Mouse (Mus musculus) neural tube, embryonic 15.5 days (tissue): ENCODE results near the gene Usp7. TPM values are rescaled to one million over a fixed set of nuclear protein-coding genes. Genes with fewer than 3 reads are reported as not detected.
"Not testable (repeated sequence)": the region's sequence is repeated elsewhere in the genome, so short reads cannot be mapped to it uniquely, and the experiment has no call there.

Source experiments
- ATAC-seq: fragments of 200-750 bp; cut with Nextera tagmentation; 2 replicates; pipeline ENCODE4 v1.8.0; 2017; ENCODE audit warnings: mild to moderate bottlenecking, moderate TSS enrichment, moderate library complexity; ENCODE audit not compliant: low FRiP score
- H3K27ac ChIP-seq: fragments of 300-500 bp; sonication (generic); replicated peaks from 2 replicates; pipeline ENCODE4 v1.5.1; 2015; ENCODE audit warnings: mild to moderate bottlenecking, inconsistent platforms
- H3K27me3 ChIP-seq: fragments of 300-500 bp; sonication (generic); replicated peaks from 2 replicates; pipeline ENCODE4 v1.6.1; 2015; ENCODE audit warnings: inconsistent platforms
- H3K36me3 ChIP-seq: fragments of 300-500 bp; sonication (generic); 2 replicates; pipeline ENCODE4 v1.6.1; 2015; ENCODE audit warnings: inconsistent platforms
- H3K4me1 ChIP-seq: fragments of 300-500 bp; sonication (generic); 2 replicates; pipeline ENCODE4 v1.6.1; 2015; ENCODE audit warnings: inconsistent platforms
- H3K4me2 ChIP-seq: fragments of 300-500 bp; sonication (generic); 2 replicates; pipeline ENCODE4 v1.6.1; 2015; ENCODE audit warnings: inconsistent platforms, mild to moderate bottlenecking, moderate library complexity
- H3K4me3 ChIP-seq: fragments of 300-500 bp; sonication (generic); replicated peaks from 2 replicates; pipeline ENCODE4 v1.5.1; 2015; ENCODE audit warnings: mild to moderate bottlenecking, inconsistent platforms
- H3K9ac ChIP-seq: fragments of 300-500 bp; sonication (generic); replicated peaks from 2 replicates; pipeline ENCODE4 v1.6.1; 2015; ENCODE audit warnings: mild to moderate bottlenecking, inconsistent platforms
- H3K9me3 ChIP-seq: fragments of 300-500 bp; sonication (generic); replicated peaks from 2 replicates; pipeline ENCODE4 v1.6.1; 2016; ENCODE audit warnings: inconsistent platforms
- WGBS: fragments of 180-500 bp; shearing (Covaris S2); methylation state at CpG from one replicate; pipeline ENCODE4 v1.1.7; 2015; ENCODE audit warnings: mixed read lengths; 5-methylcytosine and 5-hydroxymethylcytosine counted together
- polyA plus RNA-seq: library from polyadenylated mRNA; unstranded; fragments of >200 nt; fragmentation: Nextera tagmentation; extraction: Ambion mirVana; gene quantifications from 2 replicates; pipeline ENCODE4 v1.2.1, GENCODE M21; 2015

Gene Usp7
- polyA plus RNA-seq, 1 experiment from 2014 or later, result 27.8 TPM

GRCm38 (mm10) chr16:8780187-8780586, 11.9 kb downstream of the Usp7 start:
- no peaks in the 10 kb centered on the region for H3K4me1 ChIP-seq
- no peak overlapping the region for H3K9ac ChIP-seq
- no peaks in the 10 kb centered on the region for H3K27me3 ChIP-seq
- no peak overlapping the region for H3K27ac ChIP-seq
- H3K9me3 ChIP-seq, result no peaks in the 10 kb centered on the region
- H3K4me2 ChIP-seq, result no peak overlapping the region
- H3K36me3 ChIP-seq, result no peaks in the 10 kb centered on the region
- no peak overlapping the region for H3K4me3 ChIP-seq
- ATAC-seq, result no peak
- 81% methylated on average over 3 of the region's 3 CpGs for WGBS

- no peak overlapping the region for H3K27ac ChIP-seq
- H3K27me3 ChIP-seq, result no peaks in the 10 kb centered on the region
- no peak overlapping the region for H3K4me3 ChIP-seq
- H3K9me3 ChIP-seq, result no peaks in the 10 kb centered on the region
- ATAC-seq, result no peak
- H3K4me1 ChIP-seq, result no peaks in the 10 kb centered on the region
- no peak overlapping the region for H3K9ac ChIP-seq
- no peak overlapping the region for H3K4me2 ChIP-seq
- no peaks in the 10 kb centered on the region for H3K36me3 ChIP-seq
Measured at GRCm38 (mm10) chr16:8778697-8779096, 13.4 kb downstream of the Usp7 start.

DNA sequence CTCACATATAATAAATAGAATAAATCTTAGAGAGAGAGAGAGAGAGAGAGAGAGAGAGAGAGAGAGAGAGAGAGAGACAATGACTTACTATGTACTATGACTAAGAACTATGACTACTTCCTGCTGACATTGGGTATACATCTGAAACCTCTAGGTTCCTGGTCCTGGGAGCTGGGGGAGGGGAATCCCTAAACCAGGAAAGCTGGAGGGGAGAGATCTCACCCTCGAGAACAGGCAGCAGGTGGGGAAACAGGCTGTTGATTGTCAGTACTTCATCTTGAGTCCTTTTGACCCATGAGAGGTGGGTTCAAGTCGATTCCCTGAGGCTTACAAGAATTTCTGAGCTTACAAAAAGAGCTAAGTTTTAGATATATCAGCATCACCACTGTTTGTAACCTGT, 14.9 kb downstream of the Usp7 start:
- H3K36me3 ChIP-seq, result no peaks in the 10 kb centered on the region
- H3K9ac ChIP-seq, result no peak overlapping the region
- no peak overlapping the region for H3K4me3 ChIP-seq
- no peaks in the 10 kb centered on the region for H3K27me3 ChIP-seq
- H3K4me1 ChIP-seq, result no peaks in the 10 kb centered on the region
- H3K9me3 ChIP-seq, result no peaks in the 10 kb centered on the region
- 78% methylated on average over 2 of the region's 2 CpGs for WGBS
- H3K4me2 ChIP-seq, result no peak overlapping the region
- no peak overlapping the region for H3K27ac ChIP-seq
- no peak for ATAC-seq

- Histone ChIP-seq H3K4me1 (no peaks in the 10 kb centered on the region), H3K4me2 (no peak overlapping the region), H3K27ac (no peak overlapping the region), H3K9me3 (no peaks in the 10 kb centered on the region), H3K27me3 (no peaks in the 10 kb centered on the region), H3K4me3 (no peak overlapping the region), H3K9ac (no peak overlapping the region), H3K36me3 (no peaks in the 10 kb centered on the region)
- no peak for ATAC-seq
- WGBS, result 87% methylated on average over 11 of the region's 11 CpGs
Measured at GRCm38 (mm10) chr16:8776634-8777033, 15.5 kb downstream of the Usp7 start.

GRCm38 (mm10) chr16:8771086-8771485, 21.0 kb downstream of the Usp7 start:
- Histone ChIP-seq H3K4me1 (no peaks in the 10 kb centered on the region), H3K27ac (no peak overlapping the region), H3K4me2 (no peak overlapping the region), H3K36me3 (no peaks in the 10 kb centered on the region), H3K9ac (no peak overlapping the region), H3K9me3 (no peaks in the 10 kb centered on the region), H3K4me3 (no peak overlapping the region), H3K27me3 (no peaks in the 10 kb centered on the region)
- WGBS, result 63% methylated on average over 4 of the region's 4 CpGs
- ATAC-seq, result no peak

GRCm38 (mm10) chr16:8770342-8770741, 21.8 kb downstream of the Usp7 start:
- not testable (repeated sequence) for H3K9me3 ChIP-seq, H3K4me2 ChIP-seq, ATAC-seq, H3K4me1 ChIP-seq, H3K36me3 ChIP-seq, H3K27ac ChIP-seq, H3K4me3 ChIP-seq, H3K27me3 ChIP-seq, H3K9ac ChIP-seq
- WGBS, result 63% methylated on average over 8 of the region's 8 CpGs

GRCm38 (mm10) chr16:8769466-8769865, 22.6 kb downstream of the Usp7 start:
- 66% methylated on average over 4 of the region's 4 CpGs for WGBS
- no peak for ATAC-seq

GRCm38 (mm10) chr16:8769065-8769464, 23.0 kb downstream of the Usp7 start:
- Histone ChIP-seq H3K4me1 (no peaks in the 10 kb centered on the region), H3K27me3 (no peaks in the 10 kb centered on the region), H3K4me3 (no peak overlapping the region), H3K27ac (no peak overlapping the region), H3K36me3 (no peaks in the 10 kb centered on the region), H3K4me2 (no peak overlapping the region), H3K9ac (no peak overlapping the region), H3K9me3 (no peaks in the 10 kb centered on the region)
- WGBS, result 11% methylated on average over 10 of the region's 10 CpGs
- ATAC-seq, result peak; percentile 53; the same call in 1 of the 2 replicates

More at GRCm38 (mm10) chr16:8769466-8769865, 22.6 kb downstream of the Usp7 start:
- Histone ChIP-seq H3K4me1 (no peaks in the 10 kb centered on the region), H3K4me2 (no peak overlapping the region), H3K27me3 (no peaks in the 10 kb centered on the region), H3K36me3 (no peaks in the 10 kb centered on the region), H3K9me3 (no peaks in the 10 kb centered on the region), H3K4me3 (no peak overlapping the region), H3K9ac (no peak overlapping the region), H3K27ac (no peak overlapping the region)

- 71% methylated on average over 4 of the region's 4 CpGs for WGBS
- H3K27ac ChIP-seq, result no peak overlapping the region
- H3K4me1 ChIP-seq, result no peaks in the 10 kb centered on the region
- no peak for ATAC-seq
- no peaks in the 10 kb centered on the region for H3K27me3 ChIP-seq
- no peak overlapping the region for H3K4me3 ChIP-seq
- no peak overlapping the region for H3K4me2 ChIP-seq
- H3K9me3 ChIP-seq, result no peaks in the 10 kb centered on the region
- no peak overlapping the region for H3K9ac ChIP-seq
- H3K36me3 ChIP-seq, result no peaks in the 10 kb centered on the region
Measured at GRCm38 (mm10) chr16:8768588-8768987, 23.5 kb downstream of the Usp7 start.

DNA sequence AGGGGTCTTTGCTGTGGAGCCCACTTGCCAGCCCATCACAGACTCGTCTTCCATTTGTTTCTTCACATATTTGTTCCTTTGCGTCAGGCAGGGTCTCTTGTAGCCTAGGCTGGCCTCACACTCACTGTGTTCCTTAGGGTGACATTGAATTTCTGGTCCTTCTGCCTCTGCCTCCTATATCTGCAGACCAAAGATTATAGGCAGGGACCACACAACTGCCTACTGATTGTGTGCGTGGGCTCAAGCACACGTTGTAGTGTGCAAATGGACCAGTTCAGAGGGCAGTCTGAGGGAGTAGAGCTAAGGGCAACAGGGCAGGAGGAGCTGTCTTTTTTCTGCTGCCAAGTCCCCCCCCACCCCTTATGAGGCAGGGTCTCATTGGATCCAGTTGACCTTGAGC, 24.0 kb downstream of the Usp7 start:
- no peaks in the 10 kb centered on the region for H3K36me3 ChIP-seq
- H3K9me3 ChIP-seq, result no peaks in the 10 kb centered on the region
- no peak overlapping the region for H3K9ac ChIP-seq
- no peak overlapping the region for H3K4me3 ChIP-seq
- ATAC-seq, result no peak
- no peak overlapping the region for H3K27ac ChIP-seq
- 89% methylated on average over 4 of the region's 4 CpGs for WGBS
- no peak overlapping the region for H3K4me2 ChIP-seq
- no peaks in the 10 kb centered on the region for H3K4me1 ChIP-seq
- no peaks in the 10 kb centered on the region for H3K27me3 ChIP-seq

DNA sequence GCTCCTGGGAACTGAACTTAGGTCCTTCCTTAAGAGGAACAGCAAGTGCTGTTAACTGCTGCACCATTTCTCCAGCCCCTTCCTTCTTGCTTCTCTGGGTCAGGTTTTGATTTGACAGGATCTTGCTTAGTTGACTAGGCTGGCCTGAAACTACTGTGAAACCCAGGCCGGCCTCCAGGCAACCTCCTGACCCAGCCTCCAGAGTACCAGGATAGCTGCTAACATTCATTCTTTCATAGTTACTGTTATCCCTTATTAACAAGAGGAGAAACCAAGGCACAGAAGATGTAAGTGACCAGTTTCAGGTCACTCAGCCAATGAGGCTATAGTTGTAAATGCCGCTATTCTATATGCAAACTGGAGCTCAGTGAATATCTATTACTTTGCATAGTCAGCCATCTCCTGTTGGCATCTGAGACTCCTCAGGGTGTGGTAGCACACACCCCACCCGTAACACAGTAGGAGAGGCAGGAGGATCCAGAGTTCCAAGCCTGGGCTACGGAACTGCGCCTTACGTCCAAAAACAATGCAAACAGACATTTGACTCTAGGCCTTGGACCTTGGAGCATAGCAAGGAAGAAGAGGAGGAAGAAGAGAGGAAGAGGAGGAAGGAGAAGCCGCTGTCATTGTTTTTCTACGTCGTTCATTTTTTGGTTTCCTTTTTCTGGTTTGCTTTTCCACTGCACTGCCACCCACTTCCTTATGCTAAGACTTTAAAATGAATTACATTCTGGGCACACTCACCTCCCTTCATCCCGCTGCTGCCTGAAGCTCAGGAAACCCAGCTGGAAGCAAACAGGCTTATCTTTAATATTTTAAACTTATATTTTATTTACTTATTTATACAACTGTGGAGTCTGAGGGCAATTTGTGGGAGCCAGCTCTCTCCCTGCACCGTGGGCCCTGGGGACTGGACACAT, 24.7 kb downstream of the Usp7 start:
- H3K36me3 ChIP-seq, result no peaks in the 10 kb centered on the region
- H3K4me1 ChIP-seq, result no peaks in the 10 kb centered on the region
- no peak overlapping the region for H3K9ac ChIP-seq
- H3K9me3 ChIP-seq, result no peaks in the 10 kb centered on the region
- H3K4me3 ChIP-seq, result no peak overlapping the region
- H3K27ac ChIP-seq, result no peak overlapping the region
- no peaks in the 10 kb centered on the region for H3K27me3 ChIP-seq
- ATAC-seq, result no peak
- H3K4me2 ChIP-seq, result no peak overlapping the region
- WGBS, result 91% methylated on average over 11 of the region's 11 CpGs

- no peaks in the 10 kb centered on the region for H3K27me3 ChIP-seq
- no peaks in the 10 kb centered on the region for H3K9me3 ChIP-seq
- H3K9ac ChIP-seq, result no peak overlapping the region
- no peaks in the 10 kb centered on the region for H3K4me1 ChIP-seq
- no peak for ATAC-seq
- H3K4me3 ChIP-seq, result no peak overlapping the region
- no peaks in the 10 kb centered on the region for H3K36me3 ChIP-seq
- no peak overlapping the region for H3K27ac ChIP-seq
- WGBS, result 66% methylated on average over 9 of the region's 9 CpGs
- H3K4me2 ChIP-seq, result no peak overlapping the region
Measured at GRCm38 (mm10) chr16:8766196-8766595, 25.9 kb downstream of the Usp7 start.
